Mouse (Mus musculus) v-Abl transformed pro-B cells (cell line): ENCODE results near the gene Fscn2.

Source experiments
- in situ Hi-C, 2 experiments: fragments of 400-800 bp; cut with MboI; formaldehyde crosslinking; loops; one replicate each; pipeline ENCODE4 v1.15.1; 2025; ENCODE audit not compliant: unreplicated experiment in 2 of 2

Fscn2 gene

GRCm38 (mm10) chr11:120356900-120357299 lies 4.4 kb upstream of the Fscn2 start:
- in situ Hi-C loops = loop anchor here in 1 of 2 experiments (5.0 kb wide), 1 partner anchor 65 kb away; no protein-coding TSS in a partner anchor

- in situ Hi-C loops = loop anchor here in 1 of 2 experiments (5.0 kb wide), 1 partner anchor 64 kb away; no protein-coding TSS in a partner anchor
These were observed 3.4 kb upstream of the Fscn2 start for GRCm38 (mm10) chr11:120357791-120358401.

DNA sequence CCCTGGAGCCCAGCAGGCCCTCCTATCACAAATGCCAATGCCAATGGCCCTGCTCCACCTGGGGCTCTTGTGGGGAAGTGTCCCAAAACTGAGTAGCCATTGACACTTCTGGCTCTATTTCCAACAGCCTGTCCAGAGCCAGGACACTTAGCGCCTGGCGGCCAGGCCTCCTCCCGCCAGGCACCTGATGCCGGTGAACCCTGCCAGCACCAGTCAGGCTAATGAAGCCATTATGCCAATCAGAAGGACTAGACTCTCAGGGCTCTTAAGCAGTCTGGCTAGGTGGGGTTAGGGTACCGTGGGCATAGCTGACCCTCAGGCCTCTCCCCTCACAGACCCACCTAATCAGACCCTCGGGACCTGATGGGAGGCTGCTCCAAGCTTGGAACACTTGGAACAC lies 1.9 kb upstream of the Fscn2 start:
- in situ Hi-C loops = loop anchor here in 1 of 2 experiments (5.0 kb wide), 1 partner anchor 63 kb away; no protein-coding TSS in a partner anchor

- in situ Hi-C loops = no loop called here
These were observed 1.3 kb upstream of the Fscn2 start for GRCm38 (mm10) chr11:120360062-120360461.

DNA sequence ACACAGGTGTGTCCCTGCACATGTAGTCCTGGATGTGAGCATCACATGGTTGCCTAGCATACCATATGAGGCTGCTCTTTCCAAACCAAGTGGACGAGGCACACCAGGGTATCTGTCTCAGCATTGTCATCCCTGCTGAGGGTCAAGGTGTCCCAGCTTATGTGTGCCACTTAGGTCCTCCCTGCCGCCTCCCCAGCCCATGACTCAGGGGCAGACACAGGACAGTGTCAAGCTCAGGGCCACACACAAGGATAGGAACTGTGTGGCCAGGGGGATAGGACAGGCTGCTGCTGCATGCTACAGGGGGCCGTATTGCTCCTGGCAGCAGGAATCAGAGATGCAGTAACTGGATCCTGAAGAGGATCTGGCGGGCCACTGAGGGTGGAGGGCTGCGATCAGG lies 579 bp upstream of the Fscn2 start:
- in situ Hi-C loops = no loop called here

DNA sequence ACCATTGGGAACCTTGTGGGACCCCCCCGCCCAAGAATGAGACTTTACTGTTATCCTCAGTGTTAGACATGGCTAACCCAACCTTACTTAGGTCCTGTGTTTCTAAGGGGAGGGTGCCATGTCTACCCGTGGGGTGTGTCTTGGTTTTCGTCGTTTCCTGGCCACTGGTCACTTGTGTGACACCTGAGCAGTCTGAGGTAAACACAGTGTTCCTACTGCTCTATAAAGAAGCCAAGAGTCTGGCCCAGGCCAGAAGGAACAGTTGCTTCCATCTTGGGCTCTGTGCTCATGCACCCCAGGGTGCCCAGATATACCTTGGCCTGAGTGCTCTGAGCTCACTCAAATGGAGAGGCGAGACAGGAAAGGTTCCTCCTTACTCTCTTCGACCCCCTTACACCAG lies 1.6 kb downstream of the Fscn2 start:
- in situ Hi-C loops = no loop called here

DNA sequence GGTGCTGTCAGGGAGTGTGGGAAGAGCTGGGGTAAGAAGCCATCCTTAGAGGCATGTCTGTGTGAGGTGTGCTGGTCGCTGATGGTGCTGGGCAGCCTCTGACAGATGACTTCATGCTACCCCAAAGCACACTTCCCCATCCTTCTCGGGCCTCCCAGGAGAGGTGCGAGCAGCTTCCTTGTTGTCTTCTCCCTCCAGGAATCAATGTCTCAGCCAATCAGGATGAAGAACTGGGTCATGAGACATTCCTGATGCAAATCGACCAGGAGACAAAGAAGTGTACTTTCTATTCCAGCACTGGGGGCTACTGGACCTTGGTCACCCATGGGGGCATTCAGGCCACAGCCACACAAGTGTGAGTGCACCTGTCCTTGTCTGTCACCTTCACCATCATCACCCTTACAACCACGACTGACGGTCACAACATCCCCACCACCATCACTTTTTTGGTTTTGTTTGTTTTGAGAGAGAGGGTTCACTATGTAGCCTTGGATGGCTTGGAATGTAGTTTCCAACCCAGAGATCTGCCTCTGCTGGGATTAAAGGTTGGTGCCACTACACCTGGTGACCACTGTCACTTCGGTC lies 5.2 kb downstream of the Fscn2 start:
- in situ Hi-C loops = no loop called here

GRCm38 (mm10) chr11:120369656-120370055 lies 8.3 kb downstream of the Fscn2 start:
- in situ Hi-C loops = no loop called here

- in situ Hi-C loops = no loop called here
These were observed 11.7 kb downstream of the Fscn2 start for GRCm38 (mm10) chr11:120373025-120373424.

DNA sequence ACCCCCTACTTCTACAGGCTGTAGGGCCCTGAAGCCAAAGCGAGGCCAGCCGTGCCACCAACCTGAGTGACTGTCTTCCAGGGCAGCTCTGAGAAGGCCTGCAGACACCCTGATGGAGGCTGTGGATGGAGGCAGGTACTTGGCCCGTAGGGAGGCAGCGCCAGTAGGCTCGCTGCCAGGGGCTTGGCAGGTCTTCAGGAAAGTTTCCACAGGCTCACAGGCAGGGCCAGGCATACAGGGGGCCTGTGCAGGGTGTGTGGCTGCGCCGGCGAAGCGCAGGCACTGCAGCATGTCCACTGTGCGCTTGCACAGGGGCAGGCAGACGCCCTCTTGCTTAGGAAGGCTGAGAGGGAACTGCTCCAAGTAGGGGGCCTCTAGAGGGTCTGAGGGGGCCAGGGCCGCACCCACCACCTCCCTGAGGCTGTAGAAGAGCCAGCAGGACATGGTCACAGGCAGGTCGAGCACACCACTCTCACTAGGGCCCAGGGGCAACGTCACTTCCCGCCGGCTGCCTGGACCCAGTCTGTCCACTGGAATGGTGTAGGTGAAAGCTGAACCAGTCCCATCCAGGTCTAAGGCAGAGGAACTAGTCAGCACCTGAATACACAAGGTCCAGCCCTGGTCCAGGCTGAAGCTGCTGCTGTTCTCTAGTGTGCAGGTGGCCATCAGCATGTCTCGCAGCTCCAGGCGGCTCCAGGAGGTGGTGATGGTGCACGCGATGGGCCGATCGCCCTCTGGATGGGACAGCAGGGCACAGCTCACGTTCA lies 12.7 kb downstream of the Fscn2 start:
- in situ Hi-C loops = no loop called here

GRCm38 (mm10) chr11:120375324-120375723 lies 14.0 kb downstream of the Fscn2 start:
- in situ Hi-C loops = no loop called here

DNA sequence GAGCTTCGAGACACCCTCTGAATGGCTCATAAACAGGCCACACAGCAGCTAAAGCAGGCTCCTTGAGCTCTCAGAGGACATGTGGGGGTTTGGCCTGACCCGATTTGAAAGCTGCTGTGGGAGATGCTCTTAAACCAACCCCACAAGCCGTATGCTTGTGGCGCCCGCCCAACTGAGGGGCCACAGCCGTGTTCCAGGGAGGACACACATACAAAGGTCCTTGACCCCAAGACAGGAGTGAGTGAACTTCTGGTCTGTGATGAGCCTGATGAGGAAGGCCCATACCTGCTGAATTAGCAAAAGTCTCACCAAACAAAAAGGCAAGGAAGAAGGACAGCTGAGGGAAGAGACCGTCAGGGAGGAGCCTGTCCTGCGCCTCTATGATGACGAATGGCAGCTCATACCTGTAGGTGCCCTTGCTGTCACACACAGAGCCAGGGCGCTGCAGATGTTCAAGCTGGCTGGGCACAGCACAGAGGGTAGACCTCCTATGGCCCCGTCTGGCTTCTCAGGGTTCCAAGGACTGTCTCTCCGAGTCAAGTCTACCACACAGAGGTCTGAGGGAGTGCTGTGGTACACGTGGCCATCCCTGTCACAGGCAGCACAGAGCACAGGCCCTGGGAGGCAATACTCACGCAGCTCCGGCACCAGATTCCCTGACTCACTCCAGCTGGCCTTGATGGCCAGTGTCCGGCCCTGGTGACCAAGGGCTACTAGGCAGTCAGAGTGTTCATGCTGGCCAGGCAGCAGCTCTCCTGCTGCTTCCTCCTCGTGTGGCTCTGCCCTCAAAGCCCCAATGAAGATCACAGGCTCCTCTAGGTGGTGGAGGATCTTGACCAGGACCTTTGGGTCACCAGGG lies 15.2 kb downstream of the Fscn2 start:
- in situ Hi-C loops = no loop called here

DNA sequence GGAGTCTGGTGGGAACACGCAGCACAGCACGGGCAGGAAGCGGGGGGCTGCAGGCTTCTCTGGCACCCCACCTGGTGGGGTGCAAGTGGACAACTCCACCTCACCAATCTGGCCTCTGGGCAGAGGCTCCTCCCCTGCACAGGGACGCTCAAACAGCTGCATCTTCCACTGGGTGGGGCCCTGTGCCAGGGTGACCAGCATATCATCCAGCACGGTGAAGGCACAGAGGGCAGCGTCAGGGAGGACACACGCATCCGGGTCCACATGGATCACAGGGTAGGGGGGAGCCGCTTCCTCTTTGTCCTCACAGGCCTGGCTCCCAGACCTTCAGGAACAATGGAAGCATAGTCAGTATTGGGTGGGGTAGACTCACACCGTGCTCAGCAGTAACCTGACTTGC lies 16.0 kb downstream of the Fscn2 start:
- in situ Hi-C loops = no loop called here

DNA sequence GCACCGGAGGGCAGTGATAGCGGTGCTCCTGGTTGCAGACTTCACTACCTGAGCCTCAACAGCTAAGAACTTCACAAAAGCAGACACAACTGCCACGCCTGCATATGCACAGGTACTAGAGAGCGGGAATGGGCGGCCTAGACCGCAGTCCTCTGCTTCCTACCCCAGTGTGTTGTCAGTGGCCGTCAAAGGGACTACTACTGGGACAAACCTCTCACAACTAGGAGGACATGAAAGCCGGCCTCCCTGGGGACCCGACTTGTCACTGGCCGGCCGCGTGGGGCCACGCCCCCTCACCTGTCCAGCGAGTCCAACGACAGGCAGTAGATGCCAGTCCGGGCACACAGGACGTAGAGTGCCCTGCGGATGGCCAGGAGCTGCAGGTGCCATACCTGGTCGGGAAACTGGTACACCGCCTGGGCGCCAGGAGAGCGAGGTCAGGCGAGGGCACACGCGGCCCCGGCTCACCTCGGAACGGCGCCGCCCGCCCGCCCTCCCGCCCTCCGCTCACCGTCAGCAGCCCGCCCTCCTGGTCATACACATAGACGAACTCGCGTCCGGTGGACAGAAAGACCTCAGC lies 16.8 kb downstream of the Fscn2 start:
- in situ Hi-C loops = no loop called here

DNA sequence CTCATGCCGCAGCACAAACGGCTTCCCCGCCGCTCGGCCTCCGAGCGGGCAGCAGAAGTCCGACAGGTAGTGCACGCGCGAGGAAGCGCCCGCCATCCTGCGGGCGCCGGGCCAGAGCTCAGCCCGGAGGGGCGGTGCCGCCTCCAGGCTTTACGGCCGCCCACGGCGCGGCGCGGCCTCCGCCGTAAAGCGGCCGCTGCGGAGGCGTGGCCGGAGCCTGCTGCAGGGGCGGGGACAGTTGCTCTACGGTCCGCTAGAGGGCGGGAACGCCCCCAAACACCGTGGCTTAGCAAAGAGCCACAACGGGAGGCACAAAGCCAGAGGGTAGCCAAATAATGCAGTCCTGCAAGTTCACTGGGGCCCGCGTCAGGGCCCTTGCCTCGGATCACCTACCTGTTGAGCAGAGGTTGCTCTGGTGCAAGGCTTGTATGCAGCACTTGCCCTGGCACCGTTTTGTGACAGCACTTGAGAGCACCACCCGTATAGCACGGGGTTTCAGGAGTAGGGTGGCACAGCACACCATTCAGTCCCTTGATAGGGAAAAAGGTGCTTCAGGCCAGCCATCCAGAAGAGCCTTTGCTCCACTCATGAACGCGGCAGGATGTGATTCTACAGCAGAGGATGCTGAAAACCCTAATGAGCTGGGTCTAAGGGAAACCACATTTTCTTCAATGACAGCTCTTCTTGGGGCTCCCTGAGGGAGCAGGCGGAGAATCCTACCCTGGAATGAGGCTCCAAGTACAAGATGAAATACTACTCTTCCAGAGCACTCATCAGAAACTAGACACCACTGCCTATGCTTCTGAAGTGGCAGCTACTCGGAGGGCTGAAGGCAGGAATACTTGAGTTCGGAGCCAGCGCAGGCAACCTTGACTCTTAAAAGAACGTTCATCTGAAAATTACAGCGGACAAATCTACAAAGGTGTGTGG lies 17.5 kb downstream of the Fscn2 start, which contains the start of gene Faap100:
TSS of gene Faap100 (minus strand) at position 154 of the 930 bp plus-strand sequence.
- in situ Hi-C loops = no loop called here

DNA sequence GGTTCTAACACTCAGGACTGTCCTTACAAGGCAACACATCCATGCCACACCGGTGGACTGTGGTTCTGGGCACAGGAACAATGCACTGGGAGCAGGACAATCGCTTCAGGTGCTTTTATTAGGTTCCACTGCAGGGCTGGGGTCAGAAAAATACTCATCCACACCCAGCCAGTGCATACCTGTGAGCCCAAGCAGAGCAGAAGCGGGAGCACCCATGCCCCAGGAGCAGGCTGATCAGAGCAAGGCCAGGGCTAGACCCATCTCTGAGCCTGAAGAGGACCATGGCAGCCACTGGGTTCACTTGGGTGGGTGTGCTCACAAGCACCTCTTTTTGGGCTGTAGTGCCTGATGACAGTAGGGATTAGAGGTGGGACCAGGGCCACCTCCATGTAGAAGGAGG lies 18.9 kb downstream of the Fscn2 start:
- in situ Hi-C loops = no loop called here

DNA sequence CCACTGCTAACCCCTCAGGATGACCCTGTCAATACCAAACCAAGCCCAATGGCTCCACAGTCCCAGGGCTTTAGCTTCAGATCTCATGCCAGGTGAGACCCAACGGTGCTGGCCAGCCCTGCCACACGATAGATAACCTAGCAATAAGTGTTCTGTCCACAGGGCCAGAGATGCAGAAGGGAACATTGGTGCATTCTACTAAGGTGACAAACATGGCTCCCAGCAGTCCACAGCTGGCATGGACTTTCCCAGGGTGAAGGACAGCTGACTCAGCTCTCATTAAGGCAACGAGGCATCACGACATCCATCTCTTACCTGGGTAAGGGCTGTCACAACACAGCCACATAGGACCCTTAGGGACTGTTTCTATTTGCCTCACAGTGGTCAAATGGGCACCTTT lies 19.8 kb downstream of the Fscn2 start:
- in situ Hi-C loops = no loop called here

DNA sequence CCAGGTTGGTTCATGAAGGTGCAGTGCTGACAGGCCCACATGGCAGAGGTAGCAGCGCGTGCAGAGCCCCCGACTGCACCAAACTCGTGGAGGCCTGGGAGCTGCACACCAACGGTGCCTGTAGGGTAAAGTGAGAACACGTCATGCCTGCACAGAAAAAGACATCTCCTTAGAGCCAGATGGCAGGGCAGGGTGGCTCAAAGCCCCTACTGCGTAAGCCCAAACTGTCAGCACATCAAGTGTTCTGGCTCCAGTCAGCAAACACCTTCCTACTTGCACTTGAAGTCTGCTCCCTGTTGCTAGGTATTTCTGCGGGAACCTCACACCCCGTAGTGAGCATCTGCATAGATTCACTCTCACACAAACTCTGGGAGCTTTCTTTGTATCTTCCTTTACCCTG lies 21.2 kb downstream of the Fscn2 start:
- in situ Hi-C loops = no loop called here

- in situ Hi-C loops = no loop called here
These were observed 25.3 kb downstream of the Fscn2 start for GRCm38 (mm10) chr11:120386632-120387031.
